Mouse (Mus musculus) kidney, postnatal 0 days (tissue): ENCODE measurements at regions not wholly inside any gene's neighbourhood (a gene's known extent, or its start where the extent isn't known, plus 50 kb on each side); places are given as distances from the start of the nearest gene placed in this dataset.

Source experiments
- ATAC-seq: fragments of 200-750 bp; cut with Nextera tagmentation; replicated peaks from 2 replicates; pipeline ENCODE4 v1.8.0; 2017; ENCODE audit warnings: low read depth, moderate number of reproducible peaks, moderate TSS enrichment, moderate library complexity; ENCODE audit not compliant: low FRiP score
- DNase-seq: peaks from one replicate; pipeline ENCODE4 v3.0.0-alpha.2; 2016; ENCODE audit warnings: low spot score
- H3K27ac ChIP-seq: fragments of 300-500 bp; sonication (generic); 2 replicates; pipeline ENCODE4 v1.5.1; 2014; ENCODE audit warnings: mild to moderate bottlenecking
- H3K27me3 ChIP-seq: fragments of 300-500 bp; sonication (generic); 2 replicates; pipeline ENCODE4 v1.6.1; 2014; ENCODE audit warnings: low read length, mixed read lengths; ENCODE audit not compliant: insufficient read depth
- H3K36me3 ChIP-seq: fragments of 300-500 bp; sonication (generic); 2 replicates; pipeline ENCODE4 v1.6.1; 2014; ENCODE audit warnings: low read length, mixed read lengths; ENCODE audit not compliant: insufficient read depth
- H3K4me1 ChIP-seq: fragments of 300-500 bp; sonication (generic); replicated peaks from 2 replicates; pipeline ENCODE4 v1.6.1; 2014; ENCODE audit warnings: antibody characterized with exemption, low read length, mixed read lengths; ENCODE audit not compliant: insufficient read depth
- H3K4me2 ChIP-seq: fragments of 300-500 bp; sonication (generic); 2 replicates; pipeline ENCODE4 v1.6.1; 2014; ENCODE audit warnings: mild to moderate bottlenecking, low read length, moderate library complexity, mixed read lengths
- H3K4me3 ChIP-seq: fragments of 300-500 bp; sonication (generic); replicated peaks from 2 replicates; pipeline ENCODE4 v1.5.1; 2014; ENCODE audit warnings: low read depth, low read length
- H3K9ac ChIP-seq: fragments of 300-500 bp; sonication (generic); 2 replicates; pipeline ENCODE4 v1.6.1; 2014; ENCODE audit warnings: low read depth, low read length
- H3K9me3 ChIP-seq: fragments of 300-500 bp; sonication (generic); replicated peaks from 2 replicates; pipeline ENCODE4 v1.6.1; 2016; ENCODE audit warnings: low read length, inconsistent platforms, mixed read lengths
- CTCF ChIP-seq: IDR thresholded peaks from 2 replicates; pipeline ENCODE4 v1.5.1; 2016; ENCODE audit warnings: antibody characterized with exemption, low read depth, mild to moderate bottlenecking, moderate library complexity
- WGBS: fragments of 180-500 bp; shearing (Covaris S2); extraction: QIAGEN DNeasy Blood & Tissue Kit; methylation state at CpG from one replicate; pipeline ENCODE4 v1.1.7; 2014; 5-methylcytosine and 5-hydroxymethylcytosine counted together

DNA sequence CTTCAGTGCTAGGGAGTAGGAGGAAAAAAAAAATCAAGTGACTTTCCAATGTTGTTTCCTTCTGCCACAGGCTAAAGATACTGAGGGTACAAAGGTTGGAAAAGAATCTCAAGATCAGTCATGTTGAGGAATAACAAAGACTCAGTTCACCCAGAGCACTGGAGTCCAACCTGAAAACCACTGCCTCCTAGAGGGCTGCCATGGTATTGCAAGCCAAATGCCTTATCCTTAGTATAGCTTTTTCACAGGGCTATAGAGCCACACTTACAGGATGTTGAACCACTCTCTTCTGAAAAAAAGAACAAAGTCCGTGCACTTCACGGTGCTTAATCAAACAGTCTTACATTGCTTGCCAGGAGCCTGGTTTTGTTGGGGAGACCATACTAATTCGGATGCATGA, 139.9 kb upstream of the Srrm4 start:
- Histone ChIP-seq H3K4me2 (no peak overlapping the region), H3K36me3 (no peaks in the 10 kb centered on the region), H3K27me3 (no peaks in the 10 kb centered on the region), H3K27ac (no peak overlapping the region), H3K9ac (no peak overlapping the region), H3K4me3 (no peak overlapping the region), H3K4me1 (no peaks in the 10 kb centered on the region), H3K9me3 (no peaks in the 10 kb centered on the region)
- ATAC-seq (no peak), DNase-seq (no peak)
- 87% methylated on average over 3 of the region's 3 CpGs for WGBS
- peak; percentile 22; the same call in 1 of the 2 replicates for TF ChIP-seq CTCF

DNA sequence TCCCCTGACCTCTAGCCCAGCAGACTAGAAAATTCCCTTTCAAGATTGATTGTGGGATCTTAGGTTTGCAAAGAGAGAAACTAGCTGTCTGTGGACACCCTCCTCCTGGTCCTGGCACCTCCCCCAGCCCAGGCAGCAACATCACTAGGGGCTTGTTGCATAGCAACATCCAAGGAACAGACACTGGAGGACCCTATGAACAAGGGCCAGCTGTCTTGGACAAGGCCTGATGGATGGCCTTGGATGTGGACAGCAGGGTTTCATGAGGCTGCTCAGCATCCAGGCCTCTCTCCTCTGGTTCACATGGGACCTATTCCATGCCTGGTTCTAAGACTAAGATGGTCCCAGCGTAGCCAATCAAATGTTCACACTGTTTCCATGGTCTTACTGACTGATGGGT, 127.6 kb upstream of the Srrm4 start:
- no peak overlapping the region for H3K27ac ChIP-seq
- no peak overlapping the region for H3K9ac ChIP-seq
- 71% methylated on average over 1 of the region's 1 CpGs for WGBS
- no peaks in the 10 kb centered on the region for H3K4me1 ChIP-seq
- no peak overlapping the region for H3K4me3 ChIP-seq
- H3K4me2 ChIP-seq: no peak overlapping the region
- no peaks in the 10 kb centered on the region for H3K27me3 ChIP-seq
- TF ChIP-seq CTCF: no peak
- ATAC-seq (no peak), DNase-seq (no peak)
- no peaks in the 10 kb centered on the region for H3K36me3 ChIP-seq
- H3K9me3 ChIP-seq: no peaks in the 10 kb centered on the region

DNA sequence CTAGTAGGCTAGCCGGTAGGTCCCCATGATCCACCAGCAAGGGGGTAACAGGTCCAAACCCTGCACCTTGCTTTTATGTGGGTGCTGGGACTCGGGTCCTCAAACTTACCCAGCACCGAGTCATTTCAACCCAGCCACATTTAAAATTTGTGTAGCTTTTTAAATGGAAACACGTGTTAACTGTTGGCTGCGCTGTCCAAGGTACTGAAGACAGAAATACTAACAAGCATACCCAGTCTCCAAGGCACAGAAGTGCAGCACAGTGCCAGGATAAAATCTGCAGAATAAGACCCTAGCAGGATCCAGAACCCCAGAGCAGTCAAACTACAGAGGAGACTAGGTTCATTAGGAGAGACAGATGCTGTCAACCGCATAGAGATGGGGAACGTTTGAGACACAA, 122.6 kb upstream of the Srrm4 start:
- H3K4me2 ChIP-seq: no peak overlapping the region
- no peak overlapping the region for H3K4me3 ChIP-seq
- TF ChIP-seq CTCF: no peak
- no peaks in the 10 kb centered on the region for H3K9me3 ChIP-seq
- 32% methylated on average over 7 of the region's 7 CpGs for WGBS
- DNase-seq (peak; percentile 54), ATAC-seq (no peak)
- H3K9ac ChIP-seq: no peak overlapping the region
- no peaks in the 10 kb centered on the region for H3K27me3 ChIP-seq
- no peaks in the 10 kb centered on the region for H3K36me3 ChIP-seq
- no peaks in the 10 kb centered on the region for H3K4me1 ChIP-seq
- H3K27ac ChIP-seq: no peak overlapping the region

DNA sequence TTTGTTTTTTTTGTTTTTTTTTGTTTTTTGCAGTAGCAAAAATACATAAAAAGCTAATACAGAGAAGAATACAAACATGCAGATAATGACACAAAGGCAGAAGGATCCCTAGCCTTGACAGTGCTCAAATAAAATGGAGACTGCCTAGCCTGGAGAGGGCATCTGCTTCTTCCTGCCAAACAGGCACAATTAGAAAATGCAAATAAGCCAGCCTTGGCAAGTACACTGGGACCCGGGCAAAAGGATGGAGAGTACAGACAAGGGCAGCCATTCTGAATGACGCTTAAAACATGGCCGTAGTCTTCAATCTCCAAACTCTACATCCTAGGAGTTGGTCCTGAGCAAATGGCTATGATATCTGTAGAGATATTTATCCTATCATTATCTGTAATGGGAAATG, 120.4 kb upstream of the Srrm4 start:
- H3K36me3 ChIP-seq: no peaks in the 10 kb centered on the region
- WGBS: 89% methylated on average over 3 of the region's 3 CpGs

DNA sequence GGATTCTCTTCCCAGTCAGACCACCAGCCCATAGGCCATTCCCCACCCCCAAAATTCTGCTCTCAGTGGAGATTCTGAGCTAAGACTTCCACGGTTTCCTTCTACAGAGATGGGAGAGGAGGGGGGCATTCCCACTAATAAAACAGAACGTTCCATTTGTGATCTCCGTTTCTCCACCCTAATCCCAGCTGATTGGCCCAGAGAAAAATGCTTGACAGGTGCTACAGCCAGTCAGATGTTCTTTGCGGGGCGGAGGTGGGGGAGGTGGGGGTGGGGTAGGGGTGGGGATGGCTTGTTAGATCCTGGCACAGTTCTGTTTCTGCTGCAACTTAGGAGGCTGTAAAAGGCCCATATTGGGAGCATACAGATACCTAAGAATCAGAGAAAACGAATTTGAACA, 116.9 kb upstream of the Srrm4 start:
- no peak overlapping the region for H3K4me3 ChIP-seq
- no peak for ATAC-seq
- no peaks in the 10 kb centered on the region for H3K27me3 ChIP-seq
- no peak for DNase-seq
- no peak overlapping the region for H3K9ac ChIP-seq
- no peaks in the 10 kb centered on the region for H3K36me3 ChIP-seq
- H3K4me2 ChIP-seq: no peak overlapping the region
- no peak for TF ChIP-seq CTCF
- WGBS: 22% methylated on average over 6 of the region's 6 CpGs
- H3K4me1 ChIP-seq: no peaks in the 10 kb centered on the region
- H3K9me3 ChIP-seq: no peaks in the 10 kb centered on the region
- H3K27ac ChIP-seq: no peak overlapping the region

More for the DNA sequence above, 120.4 kb upstream of the Srrm4 start:
- no peaks in the 10 kb centered on the region for H3K4me1 ChIP-seq
- no peak overlapping the region for H3K27ac ChIP-seq
- no peak overlapping the region for H3K4me2 ChIP-seq
- no peak overlapping the region for H3K4me3 ChIP-seq
- ATAC-seq (no peak), DNase-seq (no peak)
- H3K27me3 ChIP-seq: no peaks in the 10 kb centered on the region
- no peak for TF ChIP-seq CTCF
- no peaks in the 10 kb centered on the region for H3K9me3 ChIP-seq
- H3K9ac ChIP-seq: no peak overlapping the region

DNA sequence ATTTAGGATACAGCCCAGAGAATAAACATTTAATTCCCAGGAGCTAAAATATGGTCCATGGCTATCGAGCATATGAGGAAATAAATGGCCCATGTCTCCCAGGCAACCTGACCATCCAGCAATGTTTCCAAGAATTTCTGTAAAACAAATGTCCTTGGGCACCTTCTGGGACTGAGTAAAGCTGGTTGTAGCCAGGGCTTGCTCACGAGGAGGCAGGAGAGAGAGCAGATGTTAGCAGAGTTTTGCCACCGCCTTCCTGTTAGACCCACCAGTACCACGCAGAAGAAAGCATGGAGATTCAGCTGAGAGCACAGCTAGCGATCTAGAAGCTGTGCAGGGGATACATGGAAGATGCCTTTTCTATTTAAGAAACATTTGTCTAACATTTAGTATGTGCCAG, 70.8 kb upstream of the Srrm4 start:
- no peaks in the 10 kb centered on the region for H3K36me3 ChIP-seq
- ATAC-seq (no peak), DNase-seq (no peak)
- no peaks in the 10 kb centered on the region for H3K27me3 ChIP-seq
- no peak for TF ChIP-seq CTCF
- H3K27ac ChIP-seq: no peak overlapping the region
- no peak overlapping the region for H3K9ac ChIP-seq
- H3K4me2 ChIP-seq: no peak overlapping the region
- 76% methylated on average over 5 of the region's 5 CpGs for WGBS
- no peaks in the 10 kb centered on the region for H3K9me3 ChIP-seq
- no peak overlapping the region for H3K4me3 ChIP-seq
- H3K4me1 ChIP-seq: no peaks in the 10 kb centered on the region

DNA sequence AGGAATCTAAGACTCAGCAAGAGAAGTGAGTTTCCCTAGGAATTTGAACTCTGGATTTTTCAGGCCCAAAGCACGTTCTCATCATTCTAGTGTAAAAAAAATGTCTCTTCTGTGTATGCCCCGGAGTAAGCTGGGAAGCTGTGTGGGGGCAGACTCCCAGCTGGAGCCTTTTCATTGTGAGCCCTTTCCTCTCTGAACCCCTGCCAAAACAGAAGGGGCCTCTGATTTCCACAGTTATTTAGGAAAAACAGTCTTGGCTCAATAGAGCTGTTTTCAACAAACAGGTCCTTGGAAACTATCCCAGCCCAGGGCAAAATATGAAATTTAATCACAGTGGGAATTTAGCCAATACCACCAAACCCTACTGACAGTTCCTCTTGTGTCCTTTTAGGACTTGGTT, 70.2 kb upstream of the Srrm4 start:
- no peak for TF ChIP-seq CTCF
- no peaks in the 10 kb centered on the region for H3K9me3 ChIP-seq
- H3K27ac ChIP-seq: no peak overlapping the region
- H3K27me3 ChIP-seq: no peaks in the 10 kb centered on the region
- WGBS: 48% methylated on average over 2 of the region's 2 CpGs
- H3K4me1 ChIP-seq: no peaks in the 10 kb centered on the region
- no peak overlapping the region for H3K4me3 ChIP-seq
- DNase-seq: peak; percentile 0
- H3K9ac ChIP-seq: no peak overlapping the region
- H3K4me2 ChIP-seq: no peak overlapping the region
- ATAC-seq: no peak
- H3K36me3 ChIP-seq: no peaks in the 10 kb centered on the region
